Mouse (Mus musculus) monocyte, adult 2 months (primary cell): ENCODE measurements around the gene Rab11fip4.

Source experiments
- DNase-seq, 2 experiments: peaks; one replicate each; pipeline ENCODE4 v3.0.0; 2022; ENCODE audit warnings: low spot score in 2 of 2, low read depth in 1 of 2

Rab11fip4 gene

DNA sequence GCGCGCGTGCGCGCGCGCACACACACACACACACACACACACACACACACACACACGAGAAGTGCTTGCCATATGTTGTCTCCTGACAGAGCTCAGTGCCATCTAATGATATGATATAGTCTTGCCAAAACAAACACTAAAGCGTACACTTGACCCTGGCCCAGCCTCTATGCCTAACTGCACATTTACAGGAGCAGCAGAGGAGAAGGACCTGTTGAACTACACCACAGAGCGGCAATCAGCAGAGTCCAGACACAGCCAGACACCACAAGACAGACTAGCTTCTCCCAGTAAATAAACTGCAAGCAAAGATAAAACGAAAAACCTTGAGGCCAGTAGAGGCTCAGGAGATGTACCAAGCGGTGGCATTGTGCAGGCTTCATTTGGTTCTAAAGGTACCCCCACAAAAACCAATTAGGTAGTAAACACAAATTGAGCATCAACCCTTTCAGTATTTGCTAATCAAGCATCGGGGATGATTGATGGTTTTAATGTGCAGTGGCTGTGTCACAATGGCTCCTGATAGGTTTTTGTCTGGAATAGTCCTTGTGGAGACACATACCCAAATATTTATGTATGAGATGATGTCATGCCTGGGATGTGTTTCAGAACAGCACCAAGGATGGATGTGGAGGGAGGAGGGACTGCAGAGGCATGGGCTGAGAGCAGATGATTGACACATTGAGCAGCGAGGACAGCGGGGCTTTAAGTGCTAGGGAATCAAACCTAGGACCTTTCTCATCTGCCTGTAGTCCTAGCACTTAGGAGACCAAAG is 145.4 kb downstream of the Rab11fip4 start:
- DNase-seq = no peak

DNA sequence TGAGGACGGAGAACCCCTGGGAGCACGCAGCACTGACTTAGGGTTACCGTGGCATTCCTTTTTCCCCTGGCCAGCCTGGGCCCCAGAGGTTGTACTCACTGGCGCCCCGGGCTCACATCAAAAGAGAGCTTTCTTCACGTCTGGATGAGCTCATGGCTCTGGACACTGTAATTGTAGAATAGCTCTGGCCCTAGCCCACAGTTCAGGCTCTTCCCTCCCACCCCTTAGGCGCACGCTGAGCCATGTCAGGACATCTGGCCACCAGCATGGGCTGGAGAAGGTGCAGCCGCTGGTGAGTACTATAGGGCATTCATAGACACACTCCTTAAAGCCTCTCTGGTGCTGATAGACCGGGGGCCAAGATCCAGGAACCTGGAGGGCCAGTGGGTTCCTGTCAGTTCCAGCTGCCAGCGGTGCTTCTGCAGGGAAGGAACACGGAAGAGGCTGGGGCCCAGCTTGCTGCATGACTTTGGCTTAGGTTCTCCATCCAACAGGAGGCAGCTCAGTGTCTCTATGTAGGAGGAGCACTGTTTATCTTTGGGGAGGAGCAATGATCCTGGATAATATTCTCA is 146.2 kb downstream of the Rab11fip4 start:
- no peak for DNase-seq

DNA sequence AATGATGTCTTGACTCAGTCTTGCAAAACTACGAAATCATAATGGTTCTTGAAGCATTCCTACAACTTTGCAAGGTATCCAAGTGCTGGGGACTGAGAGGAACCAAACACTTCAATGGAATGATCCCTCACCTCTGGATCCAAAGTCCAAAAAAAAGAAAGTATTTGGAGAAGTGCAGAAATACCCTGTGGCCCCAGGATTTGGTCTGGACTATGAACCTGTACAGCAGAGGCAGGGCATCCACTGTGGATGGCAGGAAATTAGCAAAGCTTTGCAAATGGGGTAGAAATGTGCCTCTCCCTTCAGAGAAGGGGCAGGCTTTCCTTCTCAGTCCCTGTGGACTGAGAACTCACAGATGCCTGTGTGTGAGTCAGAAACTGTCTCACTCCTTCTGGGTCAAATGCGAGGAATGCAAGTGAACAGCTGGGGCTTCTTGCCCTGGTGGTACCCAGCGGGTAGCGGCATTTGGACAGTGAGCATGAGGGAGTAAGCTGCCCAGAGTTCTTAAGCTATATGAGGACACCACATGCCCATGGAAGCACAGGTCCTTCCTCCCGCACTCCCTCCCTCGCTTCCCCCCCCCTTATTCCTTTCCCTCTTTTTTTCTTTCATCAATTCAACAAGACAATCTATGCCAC is 147.0 kb downstream of the Rab11fip4 start:
- DNase-seq = no peak

DNA sequence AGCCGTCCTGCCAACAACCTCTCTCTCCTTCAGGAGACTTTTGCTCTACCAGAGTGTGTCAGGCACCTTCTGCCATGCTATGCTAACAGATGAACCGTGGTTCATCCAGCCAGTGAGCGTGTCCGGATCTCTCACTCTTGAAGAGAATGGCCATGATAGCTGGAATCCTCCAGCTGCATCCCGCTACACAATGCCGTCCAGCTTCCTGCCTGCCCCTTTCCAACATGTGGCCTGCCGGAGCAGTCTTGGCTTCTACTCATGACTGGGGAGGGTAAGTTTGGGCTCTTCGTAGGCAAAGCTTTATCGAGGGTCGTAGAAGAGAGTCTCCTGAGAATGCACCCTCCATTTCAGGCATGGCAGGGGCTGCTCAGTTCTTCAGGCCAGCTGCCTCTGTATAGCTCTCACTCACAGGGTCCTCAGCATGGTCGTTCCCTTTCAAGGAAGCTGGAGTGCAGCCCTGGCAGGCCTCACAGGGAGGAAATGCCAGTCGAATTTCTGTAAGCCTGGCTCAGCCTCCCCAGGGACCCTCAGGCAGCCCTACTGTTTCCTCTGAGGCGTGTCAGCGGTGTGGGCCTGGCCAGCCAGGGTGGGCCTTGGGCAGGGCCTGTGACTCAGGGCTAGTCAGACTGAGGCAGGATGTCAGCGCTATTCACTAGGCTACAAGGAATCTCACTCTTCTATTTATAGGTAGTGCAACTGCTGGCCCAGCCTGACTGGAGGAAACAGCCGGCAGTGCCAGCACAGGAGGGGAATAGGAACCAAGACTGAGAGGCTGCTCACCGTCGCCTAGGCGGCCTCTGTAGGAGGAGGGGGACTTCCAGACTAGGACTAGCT is 147.9 kb downstream of the Rab11fip4 start:
- DNase-seq = no peak

DNA sequence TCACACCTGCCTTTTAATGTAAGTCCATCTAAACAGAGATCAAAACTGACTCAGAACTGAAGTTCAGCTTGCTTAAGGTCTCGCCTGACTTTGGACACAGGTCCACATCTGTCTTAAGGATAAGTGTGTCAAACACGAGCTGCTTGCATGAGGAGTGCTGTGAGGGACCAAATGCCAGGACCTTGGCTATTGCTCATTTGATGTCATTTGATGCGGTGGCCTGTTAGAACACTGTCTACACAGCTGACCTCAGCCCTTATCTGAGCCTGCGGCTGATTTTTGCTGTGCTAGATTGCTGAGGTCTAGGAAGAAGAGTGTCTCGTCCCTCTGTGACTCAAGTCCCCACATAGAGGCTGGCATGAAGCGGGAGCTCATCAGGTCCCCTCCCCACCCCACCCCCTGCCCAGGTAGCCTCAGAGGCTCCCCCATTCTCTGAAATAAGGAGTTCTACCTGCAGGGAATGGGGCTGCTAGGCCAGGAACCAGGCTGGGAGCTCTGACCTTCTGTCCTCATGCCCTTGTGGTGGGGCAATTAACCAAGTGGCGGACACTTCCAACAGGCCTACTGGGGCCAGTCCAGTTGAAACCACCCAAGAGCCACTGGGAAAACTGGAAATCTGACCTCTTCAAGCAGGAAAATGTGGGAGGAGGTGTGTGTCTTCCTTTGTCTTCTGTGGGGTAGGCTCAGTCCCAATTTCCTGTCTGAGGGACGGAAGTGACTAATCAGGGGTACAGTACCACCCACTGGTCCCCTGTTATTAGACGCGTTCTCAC is 149.9 kb downstream of the Rab11fip4 start:
- no peak for DNase-seq

DNA sequence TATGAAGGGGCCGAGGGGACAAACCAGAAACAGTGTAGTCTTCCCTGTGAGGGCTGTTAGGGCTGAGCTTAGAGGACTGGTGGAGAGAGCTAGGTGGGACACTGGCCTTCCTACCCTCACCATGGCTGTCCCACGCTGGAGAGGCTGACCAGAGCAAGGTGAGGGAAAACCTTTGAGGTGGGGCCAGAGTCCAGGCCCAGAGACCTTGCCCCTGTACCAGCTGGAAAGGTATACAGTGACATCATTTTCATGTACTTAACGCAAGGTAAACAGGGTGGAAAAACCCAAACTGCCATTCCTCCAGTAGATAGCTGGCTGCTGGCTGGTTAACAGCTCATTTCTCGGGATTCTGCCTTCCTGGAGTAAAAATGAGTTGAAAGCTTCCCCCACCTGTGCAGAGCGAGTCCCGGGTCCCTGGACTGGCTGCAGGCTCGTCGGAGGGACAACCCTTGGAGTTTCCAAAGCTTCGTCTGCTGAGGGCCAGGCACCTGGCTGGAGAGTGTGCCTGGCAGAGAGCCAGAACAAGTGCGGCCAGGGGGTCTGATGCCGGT is 155.6 kb downstream of the Rab11fip4 start:
- DNase-seq = no peak
